Mouse (Mus musculus): Measurements from ENCODE around the gene Hnrnpa2b1.

Gene Hnrnpa2b1

GRCm38 (mm10) chr6:51417306-51417936 is 52.3 kb downstream of the Hnrnpa2b1 start:
- WGBS, result 88% methylated on average over 4 of the region's 4 CpGs

- 46% methylated on average over 1 of the region's 1 CpGs for WGBS
Measured at GRCm38 (mm10) chr6:51416433-51416832, 53.3 kb downstream of the Hnrnpa2b1 start.

Measured in cerebral cortex, adult 2 months (tissue).